ENCODE assay signal across 11 mouse cellular contexts in the genomic region with DNA sequence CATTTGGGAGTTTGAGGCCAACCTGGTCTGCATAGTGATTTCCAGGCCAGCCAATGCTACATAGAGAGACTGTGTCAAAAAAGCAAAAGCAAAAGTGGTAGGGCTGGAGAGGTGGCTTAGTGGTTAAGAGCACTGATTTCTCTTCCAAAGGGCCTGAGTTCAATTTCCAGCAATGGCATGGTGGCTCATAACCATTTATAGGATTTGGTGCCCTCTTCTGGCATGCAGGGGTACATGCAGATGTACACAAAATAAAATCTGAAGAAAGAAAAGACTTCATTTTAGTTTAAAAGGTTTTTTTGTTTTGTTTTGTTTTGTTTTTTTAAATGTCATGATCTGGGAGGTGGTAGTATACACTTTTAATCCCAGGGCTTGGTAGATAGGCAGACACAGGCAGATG. TPM values are rescaled to one million over a fixed set of nuclear protein-coding genes. Genes with fewer than 3 reads are reported as not detected.
DNase-seq lines count a peak whose midpoint lies in the region; TF ChIP-seq lines count a peak whose summit lies in the region.
"Had no signal": no experiment of that assay in that cellular context is flagged by ENCODE, and none has a peak within 500 bp of the region (broad histone marks: within the 10 kb centered on the region; RNA-seq: fewer than 3 reads in every experiment).

No protein-coding gene starts in this region.

- H3K4me3 ChIP-seq in layer of hippocampus, adult 2 months = no peak overlapping the region
- no peak overlapping the region for H3K4me3 ChIP-seq in E14TG2a.4 (replicated peaks; ENCODE audit: low read length)
- no peak overlapping the region for H3K4me3 ChIP-seq in limb, embryonic 10.5 days
- H3K4me3 ChIP-seq: heart, embryonic 12.5 days; liver, embryonic 15.5 days had no signal

- H3K27ac ChIP-seq in layer of hippocampus, adult 2 months = no peak overlapping the region
- H3K27ac ChIP-seq in limb, embryonic 10.5 days = no peak overlapping the region
- H3K27ac ChIP-seq: liver, embryonic 15.5 days had no signal

- H3K36me3 ChIP-seq in E14TG2a.4 (ENCODE audit: insufficient read depth, low read length) = peaks cover 40% of the 10 kb centered on the region
- H3K36me3 ChIP-seq in limb, embryonic 10.5 days = no peaks in the 10 kb centered on the region
- H3K36me3 ChIP-seq: heart, embryonic 12.5 days; liver, embryonic 15.5 days had no signal

- peak; percentile 82 for TF ChIP-seq CTCF in layer of hippocampus, adult 2 months (conservative IDR thresholded peaks at IDR 0.05)
- TF ChIP-seq CTCF in E14TG2a.4 (conservative IDR thresholded peaks at IDR 0.05; ENCODE audit: low read length) = peak; percentile 93

- H3K9me3 ChIP-seq in E14TG2a.4 (ENCODE audit: low read length) = no peaks in the 10 kb centered on the region
- H3K9me3 ChIP-seq in limb, embryonic 10.5 days (replicated peaks) = no peaks in the 10 kb centered on the region
- H3K9me3 ChIP-seq: heart, embryonic 12.5 days; liver, embryonic 15.5 days had no signal

- DNase-seq in adrenal gland, postnatal 10 days = peak; percentile 15
- DNase-seq in adrenal gland, postnatal 4 days (ENCODE audit: low spot score in 2 of 2) = no peak
- DNase-seq in layer of hippocampus, adult 2 months (ENCODE audit: low spot score in 2 of 2) = no peak
- no peak for DNase-seq in layer of hippocampus, adult 18-20 months (ENCODE audit: low spot score in 2 of 2)
- peak; percentile 60 for DNase-seq in embryo, embryonic 10.5 days (ENCODE audit: low spot score)
- DNase-seq in limb, embryonic 10.5 days (ENCODE audit: low spot score) = no peak
- DNase-seq in kidney, postnatal 25 days = no peak
- DNase-seq: kidney, postnatal 10 days had no signal

- H3K4me1 ChIP-seq in E14TG2a.4 (replicated peaks; ENCODE audit: low read depth, low read length) = peaks cover 64% of the 10 kb centered on the region
- peaks cover 12% of the 10 kb centered on the region for H3K4me1 ChIP-seq in limb, embryonic 10.5 days

- no peaks in the 10 kb centered on the region for H3K27me3 ChIP-seq in E14TG2a.4 (ENCODE audit: insufficient read depth, low read length)
- peaks cover 19% of the 10 kb centered on the region for H3K27me3 ChIP-seq in limb, embryonic 10.5 days (ENCODE audit: low read depth, poor library complexity, severe bottlenecking)

RNA-seq across cellular contexts. Expression of a gene that starts 4.2 kb away (rescaled TPM):
- total RNA-seq in adrenal gland, postnatal 10 days (2021) = 10 to 100 TPM; 86.5 to 90.9 TPM
- total RNA-seq in adrenal gland, postnatal 4 days (2021) = 10 to 100 TPM; 88.9 to 96.2 TPM
- 10 to 100 TPM; 90.9 to 92.8 TPM for total RNA-seq in layer of hippocampus, adult 2 months (2021)
- 10 to 100 TPM; 81.4 to 89.1 TPM for total RNA-seq in layer of hippocampus, adult 18-20 months (2021)
- polyA plus RNA-seq in limb, embryonic 10.5 days (2016; fragmentation: Nextera tagmentation; extraction: Ambion mirVana) = 161 and 163 TPM in 2 replicates

RNA-seq across cellular contexts. Expression of a gene that starts 6.3 kb away (rescaled TPM):
- 10 to 100 TPM; 36.3 to 49.0 TPM for total RNA-seq in adrenal gland, postnatal 10 days (2021)
- total RNA-seq in adrenal gland, postnatal 4 days (2021) = 10 to 100 TPM; 54.6 to 60.4 TPM
- total RNA-seq in layer of hippocampus, adult 2 months (2021) = 10 to 100 TPM; 26.5 to 27.9 TPM
- total RNA-seq in layer of hippocampus, adult 18-20 months (2021) = 10 to 100 TPM; 23.3 to 23.5 TPM
- polyA plus RNA-seq in limb, embryonic 10.5 days (2016; fragmentation: Nextera tagmentation; extraction: Ambion mirVana) = 1.5 and 2.6 TPM in 2 replicates

RNA-seq across cellular contexts. Expression of a gene that starts 31.4 kb away (rescaled TPM):
- total RNA-seq in adrenal gland, postnatal 10 days (2021) = 10 to 100 TPM; 36.3 to 40.4 TPM
- 10 to 100 TPM; 41.5 to 44.2 TPM for total RNA-seq in adrenal gland, postnatal 4 days (2021)
- 100 to 1,000 TPM; 111 to 114 TPM for total RNA-seq in layer of hippocampus, adult 2 months (2021)
- total RNA-seq in layer of hippocampus, adult 18-20 months (2021) = 100 to 1,000 TPM; 106 to 112 TPM
- polyA plus RNA-seq in limb, embryonic 10.5 days (2016; fragmentation: Nextera tagmentation; extraction: Ambion mirVana) = 18.9 and 25.2 TPM in 2 replicates

RNA-seq across cellular contexts. Expression of a gene that starts 34.2 kb away (rescaled TPM):
- total RNA-seq in adrenal gland, postnatal 10 days (2021) = 1 to 10 TPM in 1 of 2 experiments, under 1 TPM in 1; 0.81 to 1.4 TPM
- 1 to 10 TPM; 1.5 to 2.2 TPM for total RNA-seq in adrenal gland, postnatal 4 days (2021)
- 10 to 100 TPM; 32.7 to 39.0 TPM for total RNA-seq in layer of hippocampus, adult 2 months (2021)
- 10 to 100 TPM; 35.8 to 39.5 TPM for total RNA-seq in layer of hippocampus, adult 18-20 months (2021)
- polyA plus RNA-seq in limb, embryonic 10.5 days (2016; fragmentation: Nextera tagmentation; extraction: Ambion mirVana) = 0.58 and 0.79 TPM in 2 replicates

RNA-seq across cellular contexts. Expression of a gene that starts 47.2 kb away (rescaled TPM):
- total RNA-seq in adrenal gland, postnatal 10 days (2021) = 10 to 100 TPM; 16.6 to 18.9 TPM
- 10 to 100 TPM; 18.8 to 25.4 TPM for total RNA-seq in adrenal gland, postnatal 4 days (2021)
- total RNA-seq in layer of hippocampus, adult 2 months (2021) = 1 to 10 TPM; 2.7 to 3.4 TPM
- total RNA-seq in layer of hippocampus, adult 18-20 months (2021) = 1 to 10 TPM; 2.8 to 4.2 TPM
- 8.4 and 10.4 TPM in 2 replicates for polyA plus RNA-seq in limb, embryonic 10.5 days (2016; fragmentation: Nextera tagmentation; extraction: Ambion mirVana)

Comparison
In these comparisons a context has a peak if more than half of its experiments do, and no peak if none do; other contexts are left out.
1. DNase-seq: peak in adrenal gland, postnatal 10 days (single experiment) and embryo, embryonic 10.5 days (single experiment); none in adrenal gland, postnatal 4 days (0 of 2), layer of hippocampus, adult 2 months (0 of 2), layer of hippocampus, adult 18-20 months (0 of 2), limb, embryonic 10.5 days (single experiment) and kidney, postnatal 25 days (0 of 2).